Mouse (Mus musculus) layer of hippocampus, adult 11-12 months (tissue): ENCODE measurements around the gene 0610012G03Rik.
"Not testable (repeated sequence)": the region's sequence is repeated elsewhere in the genome, so short reads cannot be mapped to it uniquely, and the experiment has no call there.

Source experiments
- DNase-seq: peaks from one replicate; pipeline ENCODE4 v3.0.0; 2022; ENCODE audit warnings: low spot score

Gene 0610012G03Rik

GRCm38 (mm10) chr16:31948345-31948774 lies at the start of gene 0610012G03Rik, which contains the start of gene Ncbp2:
Gene 0610012G03Rik, minus strand, starts transcription at chr16:31948494.
Gene Ncbp2, plus strand, starts transcription at chr16:31948513.
- DNase-seq, result peak; percentile 96

DNA sequence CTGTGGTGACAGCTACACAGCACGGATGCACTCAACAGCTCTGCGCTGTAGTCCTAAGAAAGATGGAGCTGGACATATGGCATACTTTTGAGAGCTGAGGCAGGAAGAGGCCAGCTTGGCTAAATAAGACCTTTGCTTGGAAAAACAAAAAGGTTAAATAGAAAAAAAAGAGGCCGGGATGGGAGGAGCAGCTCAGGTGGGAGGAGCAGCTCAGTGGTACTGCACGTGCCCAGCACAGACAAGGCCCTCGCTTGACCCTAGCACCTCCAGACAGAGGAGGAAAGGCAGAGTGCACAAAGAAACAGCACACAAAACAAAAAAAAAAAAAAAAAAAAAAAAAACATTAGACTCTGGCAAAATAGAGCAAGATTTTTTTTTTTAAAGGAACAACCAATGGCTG lies 48.1 kb upstream of the 0610012G03Rik start:
- no peak for DNase-seq

DNA sequence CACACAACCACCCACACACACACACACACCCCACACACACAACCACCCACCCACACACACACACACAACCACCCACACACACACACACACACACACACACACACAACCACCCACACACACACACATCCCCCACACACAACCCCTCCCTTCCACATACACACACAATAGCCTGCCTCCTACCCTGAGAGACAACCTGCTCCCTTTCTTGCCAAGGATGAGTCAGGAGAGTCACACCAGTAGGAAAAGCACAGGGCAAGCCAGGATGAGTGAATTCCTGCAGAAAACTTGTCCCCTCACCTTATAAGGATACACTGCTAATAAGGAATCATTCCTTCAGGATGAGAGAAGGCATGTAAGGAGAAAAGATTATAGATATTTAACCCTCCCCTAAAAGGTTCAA lies 45.7 kb upstream of the 0610012G03Rik start:
- DNase-seq, result no peak

DNA sequence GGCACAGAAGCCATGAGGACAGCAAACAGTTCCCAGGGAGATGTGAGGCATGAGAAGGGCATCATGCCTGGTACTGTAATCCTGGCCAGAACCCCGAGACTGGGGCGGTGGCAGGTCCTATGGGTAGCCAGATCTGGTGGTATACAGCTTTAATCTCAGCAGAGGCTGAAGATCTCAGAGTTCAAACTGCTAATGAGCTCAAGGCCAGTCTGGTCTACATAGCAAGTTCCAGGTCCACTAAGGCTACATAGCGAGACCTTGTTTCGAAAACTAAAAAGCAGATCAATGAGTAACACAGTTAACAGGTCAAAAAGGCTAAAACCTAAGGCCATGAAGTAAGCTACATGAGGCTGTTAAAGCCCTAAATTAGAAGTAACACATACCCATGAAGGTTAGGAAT lies 44.9 kb upstream of the 0610012G03Rik start:
- DNase-seq, result no peak

DNA sequence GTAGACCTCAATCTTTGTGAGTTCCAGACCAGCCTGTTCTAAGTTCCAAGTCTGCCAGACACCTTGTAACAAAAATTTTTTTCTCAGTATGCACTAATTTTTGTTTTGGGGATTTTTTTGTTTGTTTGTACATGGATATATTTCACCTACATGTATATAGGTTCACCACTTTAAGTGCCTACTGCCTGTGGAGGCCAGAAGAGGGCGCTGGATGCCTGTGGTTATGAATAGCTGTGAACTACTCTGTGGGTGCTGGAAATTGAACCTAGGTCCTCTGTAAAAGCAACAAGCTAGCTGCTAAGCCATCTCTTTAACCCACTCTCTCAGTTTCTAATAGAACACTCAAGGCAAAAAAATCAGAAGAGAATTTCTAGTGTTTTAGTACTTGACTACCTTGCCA lies 43.7 kb upstream of the 0610012G03Rik start:
- DNase-seq, result no peak

GRCm38 (mm10) chr16:31980946-31981345 lies 32.7 kb upstream of the 0610012G03Rik start:
- DNase-seq, result no peak

DNA sequence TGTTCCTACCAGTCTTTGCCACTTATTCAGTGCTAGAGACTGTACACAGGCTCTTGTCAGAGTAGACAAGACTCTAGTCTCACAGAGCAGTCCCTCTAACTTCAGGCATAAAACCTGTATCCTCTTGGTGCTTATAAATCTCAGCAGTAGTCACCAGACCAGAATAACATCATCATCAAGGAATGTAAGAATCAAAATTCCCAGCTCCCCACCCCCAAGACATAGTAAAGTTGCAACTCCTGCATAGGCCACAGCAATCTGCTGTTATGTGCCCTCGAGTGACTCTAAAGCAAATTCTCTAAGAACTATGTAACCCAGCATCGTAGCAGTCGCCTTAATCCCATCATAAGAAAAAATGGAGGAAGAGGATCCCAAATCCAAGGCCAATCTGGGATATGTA lies 31.2 kb upstream of the 0610012G03Rik start:
- DNase-seq, result no peak

- DNase-seq, result no peak
Observed at GRCm38 (mm10) chr16:31975258-31975657, 27.0 kb upstream of the 0610012G03Rik start.

- DNase-seq, result no peak
Observed at GRCm38 (mm10) chr16:31963224-31963623, 14.9 kb upstream of the 0610012G03Rik start.

DNA sequence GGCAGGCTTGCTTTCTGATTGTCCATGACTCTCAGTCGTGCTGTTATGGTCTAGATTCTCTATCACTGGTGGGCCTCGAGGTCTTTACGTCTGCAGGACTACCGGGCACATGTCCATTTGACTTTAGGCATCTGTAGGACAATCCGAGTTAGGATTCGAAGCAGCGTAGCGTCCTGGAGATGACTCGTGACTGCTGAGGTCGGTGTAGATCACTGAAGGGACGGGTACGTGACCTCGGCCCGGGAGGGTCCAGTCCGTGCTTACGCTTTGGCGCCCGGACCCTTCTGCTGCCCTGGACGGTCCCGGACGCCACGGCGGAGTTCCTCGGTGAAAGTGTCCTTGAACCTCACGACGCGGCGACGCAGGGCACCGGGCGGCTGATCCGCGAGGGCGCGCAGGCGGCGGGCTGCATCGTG lies 385 bp downstream of the 0610012G03Rik start:
- peak; percentile 46 for DNase-seq

- no peak for DNase-seq
Observed at GRCm38 (mm10) chr16:31947333-31947732, 961 bp downstream of the 0610012G03Rik start.

GRCm38 (mm10) chr16:31945986-31946385 lies 2.3 kb downstream of the 0610012G03Rik start:
- not testable (repeated sequence) for DNase-seq

DNA sequence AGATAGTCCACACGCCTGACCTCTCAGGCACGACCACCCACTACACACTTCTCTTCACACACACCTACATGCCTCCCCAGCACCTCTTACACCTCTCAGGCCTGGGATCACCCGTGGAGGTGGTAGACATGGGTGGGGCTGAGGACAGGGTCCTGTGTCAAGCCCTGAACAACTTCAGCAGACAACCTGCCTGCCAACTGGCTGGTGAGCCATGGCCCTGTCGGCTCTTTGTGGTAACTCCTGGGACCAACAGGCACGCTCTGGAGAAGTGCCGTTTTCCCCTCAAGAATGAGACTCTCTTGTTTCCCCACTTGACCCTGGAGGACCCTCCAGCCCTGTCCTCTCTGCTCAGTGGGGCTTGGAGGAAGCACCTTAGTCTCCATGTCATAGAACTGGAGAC lies 2.9 kb downstream of the 0610012G03Rik start:
- no peak for DNase-seq

DNA sequence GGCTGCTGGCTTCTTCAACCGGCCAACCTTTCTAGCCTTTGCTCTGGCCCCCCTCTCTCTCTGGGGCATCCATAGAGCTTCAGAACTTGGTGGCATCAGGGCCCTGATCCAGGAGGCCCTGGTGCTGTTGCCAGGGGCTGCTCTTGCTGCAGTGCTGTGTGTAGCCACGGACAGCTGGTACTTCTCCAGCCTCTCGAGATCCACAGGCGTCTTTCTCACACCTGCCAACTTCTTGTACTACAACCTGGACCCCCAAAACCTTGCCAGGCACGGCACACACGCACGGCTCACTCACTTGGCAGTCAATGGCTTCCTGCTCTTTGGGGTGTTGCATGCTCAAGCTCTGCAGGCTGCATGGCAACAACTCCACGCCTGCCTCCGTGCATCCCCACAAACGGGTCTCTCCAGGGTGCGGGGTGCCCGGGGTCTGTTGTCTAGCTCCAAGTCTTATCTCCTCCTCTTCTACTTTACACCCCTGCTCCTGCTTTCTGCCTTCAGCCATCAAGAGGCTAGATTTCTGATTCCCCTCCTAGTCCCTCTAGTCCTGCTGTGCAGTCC lies 3.5 kb downstream of the 0610012G03Rik start:
- no peak for DNase-seq

GRCm38 (mm10) chr16:31943980-31944379 lies 4.3 kb downstream of the 0610012G03Rik start:
- peak; percentile 84 for DNase-seq

DNA sequence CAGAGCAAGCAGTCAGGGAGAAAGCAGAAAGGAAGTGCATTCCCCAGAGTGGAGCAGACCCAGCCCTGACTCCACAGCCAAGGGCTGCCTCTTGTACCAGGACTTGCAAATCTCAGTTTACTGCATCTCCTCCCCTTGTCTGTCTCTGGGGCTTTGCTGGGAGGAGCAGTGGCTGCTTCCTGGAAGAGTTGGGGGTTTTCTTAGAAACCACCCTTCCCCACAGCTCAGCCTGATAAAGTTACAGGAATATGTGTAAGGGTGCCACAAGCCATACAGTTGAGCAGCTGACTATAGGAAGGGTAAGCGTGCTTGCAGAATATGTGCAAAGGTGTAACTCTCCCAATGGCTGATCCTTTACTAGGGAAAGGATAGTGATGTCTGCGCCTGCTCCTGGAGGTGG lies 7.7 kb downstream of the 0610012G03Rik start:
- no peak for DNase-seq

DNA sequence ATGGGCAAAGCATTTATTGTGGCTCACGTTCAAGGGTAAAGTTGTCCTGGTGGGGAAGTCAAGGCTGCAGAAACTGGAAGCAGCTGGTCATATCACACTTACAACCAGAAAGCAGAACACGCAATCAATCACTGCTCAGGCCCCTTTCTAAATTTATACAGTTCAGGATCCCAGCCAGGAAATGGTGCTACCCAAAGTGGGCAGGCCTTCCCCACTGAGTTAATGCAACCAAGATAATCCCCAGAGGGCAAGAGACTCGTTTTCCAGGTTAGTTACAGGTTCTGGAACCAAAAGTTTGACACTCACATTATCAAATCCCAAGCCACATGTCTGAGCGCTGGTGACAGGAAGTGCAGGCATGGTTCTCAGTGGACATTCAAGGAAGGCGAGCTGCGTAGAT lies 9.4 kb downstream of the 0610012G03Rik start:
- no peak for DNase-seq

GRCm38 (mm10) chr16:31936568-31936967 lies 11.7 kb downstream of the 0610012G03Rik start:
- DNase-seq, result no peak

- peak; percentile 50 for DNase-seq
Observed at GRCm38 (mm10) chr16:31935091-31935979, 13.0 kb downstream of the 0610012G03Rik start.

DNA sequence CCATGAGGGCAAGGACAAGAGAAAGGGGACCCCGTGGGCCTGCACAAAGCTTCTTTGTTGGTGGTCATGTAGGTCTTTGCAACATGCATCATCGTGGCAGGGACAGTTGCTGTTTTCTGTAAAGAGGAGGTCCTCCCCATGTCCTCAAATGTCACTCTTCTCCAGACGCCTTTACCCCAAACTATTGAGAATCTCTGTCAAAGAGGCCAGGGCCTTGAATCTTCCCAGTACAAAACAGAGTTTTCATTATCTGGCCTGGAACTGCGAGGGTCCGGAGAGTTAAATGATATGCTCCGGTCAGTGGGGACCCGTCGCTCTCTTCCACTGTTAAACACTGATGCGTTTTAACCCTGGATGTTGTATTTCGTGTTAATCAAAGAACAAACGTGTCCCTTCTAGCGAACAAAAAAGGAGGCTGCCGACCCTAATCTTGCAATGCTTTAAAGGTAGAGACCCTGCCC lies 13.7 kb downstream of the 0610012G03Rik start:
- DNase-seq, result no peak

DNA sequence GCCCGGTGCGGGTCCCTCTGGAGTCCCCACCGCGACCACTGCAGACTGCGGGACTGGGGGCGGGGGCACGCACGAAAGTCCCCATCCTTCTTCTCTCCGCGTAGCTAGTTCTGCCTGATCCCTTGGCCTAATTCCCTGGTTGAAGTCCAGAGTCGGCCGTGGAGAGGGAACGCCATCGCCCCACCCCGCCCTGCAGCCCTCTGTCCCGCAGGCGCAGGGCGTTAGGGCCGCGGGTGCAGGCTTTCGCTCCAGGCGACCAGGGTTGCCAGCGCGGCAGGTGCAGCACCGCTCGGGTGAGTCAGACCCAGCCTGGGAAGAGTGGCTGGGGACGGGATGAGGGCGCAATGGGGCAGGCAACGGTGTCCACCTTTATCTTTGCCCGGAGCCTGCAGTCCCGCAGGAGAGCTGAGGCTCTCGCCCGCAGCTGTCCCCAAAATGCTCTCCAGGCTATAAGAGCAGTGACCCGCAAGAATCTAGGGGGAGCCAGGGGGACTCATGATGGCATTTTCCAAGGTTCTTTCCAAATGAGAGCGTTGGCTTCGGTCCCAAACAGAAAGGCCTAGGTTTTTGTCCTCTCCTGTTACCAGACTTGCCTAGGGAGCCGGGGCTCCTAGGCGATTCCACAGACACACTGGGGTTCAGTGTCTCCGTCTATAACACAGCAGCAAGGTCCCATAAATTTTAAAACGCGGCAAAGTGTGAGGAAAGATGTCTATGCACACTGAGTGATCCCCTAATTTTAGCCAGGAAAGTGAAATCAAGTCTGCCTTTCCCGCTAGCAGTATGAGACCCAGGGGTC lies 14.3 kb downstream of the 0610012G03Rik start, which contains the start of gene Pigz:
Pigz (plus strand) TSS at position 101 of the 799 bp plus-strand sequence.
- DNase-seq, result peak; percentile 65
